ENCODE assay signal across 9 mouse cellular contexts in the genomic region with DNA sequence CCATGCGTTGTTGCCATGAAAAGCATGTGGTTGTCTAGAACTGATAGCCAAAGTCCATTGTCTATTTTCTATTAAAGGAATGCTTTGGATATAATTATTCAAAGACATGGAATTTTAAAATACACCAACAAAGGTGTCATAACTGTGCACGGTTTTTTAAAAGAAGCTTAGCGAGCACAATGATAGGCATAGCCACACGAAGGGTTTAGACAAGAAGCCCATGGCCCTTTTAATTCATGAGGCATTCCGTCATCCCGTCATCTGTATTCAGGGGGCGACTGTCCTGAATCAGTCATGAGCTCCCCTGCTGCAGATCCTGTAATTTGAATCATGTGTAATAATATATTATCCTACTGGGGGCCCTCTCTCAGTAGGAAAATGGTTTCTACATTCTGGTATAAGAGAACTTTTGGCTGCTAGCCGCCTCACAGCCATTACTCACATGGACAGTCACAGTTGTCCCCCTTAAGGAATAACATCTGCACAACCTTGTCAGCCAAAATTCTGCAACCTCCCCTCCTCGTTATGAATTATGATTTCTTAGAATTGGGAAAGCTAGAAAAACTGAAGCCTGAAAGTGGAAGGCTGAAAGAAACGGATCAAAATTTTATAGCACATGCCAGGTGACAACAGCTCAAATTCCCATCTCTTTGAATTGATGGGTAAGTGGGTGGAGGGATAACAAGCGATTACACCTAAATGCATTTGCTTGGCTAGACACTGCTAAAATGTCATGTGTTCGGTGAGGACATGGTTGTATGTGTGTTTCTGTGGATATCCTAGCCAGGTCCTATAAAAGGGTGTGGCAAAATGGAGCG.
DNase-seq lines count a peak whose midpoint lies in the region; ATAC-seq lines count a peak whose summit lies in the region.
"Had no signal": no experiment of that assay in that cellular context is flagged by ENCODE, and none has a peak within 500 bp of the region (broad histone marks: within the 10 kb centered on the region; RNA-seq: fewer than 3 reads in every experiment).

No protein-coding gene starts in this region.

- H3K9ac ChIP-seq in embryonic facial prominence, embryonic 12.5 days = no peak overlapping the region
- peak overlapping the region; percentile 59 for H3K9ac ChIP-seq in hindbrain, embryonic 12.5 days
- peak overlapping the region; percentile 74 for H3K9ac ChIP-seq in midbrain, embryonic 14.5 days (replicated peaks; ENCODE audit: low read length)

- no peak for DNase-seq in embryonic facial prominence, embryonic 10.5 days (ENCODE audit: low spot score)
- DNase-seq in brain, embryonic 18.5 days (ENCODE audit: low read depth, low spot score) = peak; percentile 75
- DNase-seq in midbrain, embryonic 14.5 days = peak; percentile 85
- no peak for DNase-seq in ovary, postnatal 10 days (ENCODE audit: low spot score)
- DNase-seq in MN1 (ENCODE audit: low spot score) = no peak
- DNase-seq in retina, embryonic 14.5 days (ENCODE audit: low spot score) = no peak
- DNase-seq: kidney, adult 11 months had no signal

- no peaks in the 10 kb centered on the region for H3K27me3 ChIP-seq in embryonic facial prominence, embryonic 12.5 days
- H3K27me3 ChIP-seq in embryonic facial prominence, embryonic 10.5 days (replicated peaks; ENCODE audit: low read depth, poor library complexity, severe bottlenecking) = no peaks in the 10 kb centered on the region
- no peaks in the 10 kb centered on the region for H3K27me3 ChIP-seq in hindbrain, embryonic 12.5 days
- no peaks in the 10 kb centered on the region for H3K27me3 ChIP-seq in midbrain, embryonic 14.5 days (ENCODE audit: control insufficient read depth, insufficient read depth, low read length)

- 0 out of 2 replicates have a peak overlapping the region, but pooled peaks have one; percentile 13 for H3K4me2 ChIP-seq in embryonic facial prominence, embryonic 12.5 days (replicated peaks)
- peak overlapping the region; percentile 53 for H3K4me2 ChIP-seq in hindbrain, embryonic 12.5 days (replicated peaks)
- H3K4me2 ChIP-seq in midbrain, embryonic 14.5 days (ENCODE audit: low read length) = peak overlapping the region; percentile 81

- H3K4me3 ChIP-seq in embryonic facial prominence, embryonic 12.5 days = no peak overlapping the region
- no peak overlapping the region for H3K4me3 ChIP-seq in embryonic facial prominence, embryonic 10.5 days
- peak overlapping the region; percentile 30 for H3K4me3 ChIP-seq in hindbrain, embryonic 12.5 days
- H3K4me3 ChIP-seq in midbrain, embryonic 14.5 days (replicated peaks; ENCODE audit: low read depth, low read length) = peak overlapping the region; percentile 42

- H3K9me3 ChIP-seq in embryonic facial prominence, embryonic 12.5 days = no peaks in the 10 kb centered on the region
- H3K9me3 ChIP-seq in embryonic facial prominence, embryonic 10.5 days = no peaks in the 10 kb centered on the region
- H3K9me3 ChIP-seq in hindbrain, embryonic 12.5 days (replicated peaks) = no peaks in the 10 kb centered on the region
- no peaks in the 10 kb centered on the region for H3K9me3 ChIP-seq in midbrain, embryonic 14.5 days (ENCODE audit: control insufficient read depth, low read length)

- no peaks in the 10 kb centered on the region for H3K36me3 ChIP-seq in embryonic facial prominence, embryonic 12.5 days
- H3K36me3 ChIP-seq in embryonic facial prominence, embryonic 10.5 days (replicated peaks) = no peaks in the 10 kb centered on the region
- H3K36me3 ChIP-seq in hindbrain, embryonic 12.5 days = no peaks in the 10 kb centered on the region
- H3K36me3 ChIP-seq in midbrain, embryonic 14.5 days (ENCODE audit: control insufficient read depth, insufficient read depth, low read length) = no peaks in the 10 kb centered on the region

- 63% methylated on average over 13 of the region's 13 CpGs for WGBS in embryonic facial prominence, embryonic 12.5 days
- WGBS in embryonic facial prominence, embryonic 10.5 days = 82% methylated on average over 13 of the region's 13 CpGs
- 37% methylated on average over 13 of the region's 13 CpGs for WGBS in hindbrain, embryonic 12.5 days
- WGBS in midbrain, embryonic 14.5 days = 16% methylated on average over 13 of the region's 13 CpGs

- 0 out of 2 replicates have a peak overlapping the region, but pooled peaks have one; percentile 46 for H3K27ac ChIP-seq in embryonic facial prominence, embryonic 12.5 days
- no peak overlapping the region for H3K27ac ChIP-seq in embryonic facial prominence, embryonic 10.5 days (replicated peaks)
- peak overlapping the region; percentile 94 for H3K27ac ChIP-seq in hindbrain, embryonic 12.5 days
- peak overlapping the region; percentile 97 for H3K27ac ChIP-seq in midbrain, embryonic 14.5 days (replicated peaks; ENCODE audit: low read depth, low read length)

- peaks cover 28% of the 10 kb centered on the region for H3K4me1 ChIP-seq in embryonic facial prominence, embryonic 12.5 days
- peaks cover 23% of the 10 kb centered on the region for H3K4me1 ChIP-seq in embryonic facial prominence, embryonic 10.5 days
- H3K4me1 ChIP-seq in hindbrain, embryonic 12.5 days = peaks cover 25% of the 10 kb centered on the region
- peaks cover 21% of the 10 kb centered on the region; the same call in 1 of the 2 replicates for H3K4me1 ChIP-seq in midbrain, embryonic 14.5 days (ENCODE audit: control insufficient read depth, insufficient read depth, low read length)

- no peak for ATAC-seq in embryonic facial prominence, embryonic 12.5 days (ENCODE audit: insufficient number of reproducible peaks, insufficient read depth, low FRiP score, low TSS enrichment)
- ATAC-seq in hindbrain, embryonic 12.5 days (ENCODE audit: low FRiP score) = peak; percentile 29
- peak; percentile 44; the same call in 1 of the 2 replicates for ATAC-seq in midbrain, embryonic 14.5 days (ENCODE audit: low FRiP score, low TSS enrichment)

Comparison
In these comparisons a context has a peak if more than half of its experiments do, and no peak if none do; other contexts are left out.
1. H3K4me2 ChIP-seq: peak in every context shown above with its lines; median percentile 81 in midbrain, embryonic 14.5 days; 53 in hindbrain, embryonic 12.5 days; 13 in embryonic facial prominence, embryonic 12.5 days.
2. H3K4me3 ChIP-seq: peak in hindbrain, embryonic 12.5 days (single experiment) and midbrain, embryonic 14.5 days (single experiment); none in embryonic facial prominence, embryonic 12.5 days (single experiment) and embryonic facial prominence, embryonic 10.5 days (single experiment).
3. DNase-seq: peak in brain, embryonic 18.5 days (single experiment) and midbrain, embryonic 14.5 days (single experiment); none in embryonic facial prominence, embryonic 10.5 days (single experiment), ovary, postnatal 10 days (single experiment), MN1 (single experiment) and retina, embryonic 14.5 days (single experiment).